Mouse (Mus musculus) midbrain, embryonic 11.5 days (tissue): ENCODE measurements around the gene Irf8. TPM values are rescaled to one million over a fixed set of nuclear protein-coding genes. Genes with fewer than 3 reads are reported as not detected.
"Not testable (repeated sequence)": the region's sequence is repeated elsewhere in the genome, so short reads cannot be mapped to it uniquely, and the experiment has no call there.

ENCODE experiments used
- ATAC-seq: fragments of 200-750 bp; cut with Nextera tagmentation; 2 replicates; pipeline ENCODE4 v1.8.0; 2017; ENCODE audit warnings: moderate TSS enrichment, moderate library complexity; ENCODE audit not compliant: low FRiP score
- DNase-seq: peaks from one replicate; pipeline ENCODE4 v3.0.0; 2015; ENCODE audit warnings: low spot score; ENCODE audit errors: missing footprints
- H3K27ac ChIP-seq: fragments of 300-500 bp; sonication (generic); 2 replicates; pipeline ENCODE4 v1.5.1; 2014; ENCODE audit warnings: low read depth, low read length
- H3K27me3 ChIP-seq: fragments of 300-500 bp; sonication (generic); 2 replicates; pipeline ENCODE4 v1.6.1; 2014; ENCODE audit warnings: mild to moderate bottlenecking, low read length, moderate library complexity, mixed read lengths; ENCODE audit not compliant: control insufficient read depth, insufficient read depth
- H3K36me3 ChIP-seq: fragments of 300-500 bp; sonication (generic); 2 replicates; pipeline ENCODE4 v1.6.1; 2014; ENCODE audit warnings: mild to moderate bottlenecking, low read length, moderate library complexity, mixed read lengths; ENCODE audit not compliant: control insufficient read depth, insufficient read depth
- H3K4me1 ChIP-seq: fragments of 300-500 bp; sonication (generic); 2 replicates; pipeline ENCODE4 v1.6.1; 2014; ENCODE audit warnings: low read length; ENCODE audit not compliant: control insufficient read depth, insufficient read depth
- H3K4me2 ChIP-seq: fragments of 300-500 bp; sonication (generic); 2 replicates; pipeline ENCODE4 v1.6.1; 2014; ENCODE audit warnings: mild to moderate bottlenecking, moderate library complexity
- H3K4me3 ChIP-seq: fragments of 300-500 bp; sonication (generic); 2 replicates; pipeline ENCODE4 v1.5.1; 2014; ENCODE audit warnings: low read depth, low read length
- H3K9ac ChIP-seq: fragments of 300-500 bp; sonication (generic); 2 replicates; pipeline ENCODE4 v1.6.1; 2014; ENCODE audit warnings: low read length
- H3K9me3 ChIP-seq: fragments of 300-500 bp; sonication (generic); 2 replicates; pipeline ENCODE4 v1.6.1; 2016; ENCODE audit warnings: low read length; ENCODE audit not compliant: control insufficient read depth
- WGBS: fragments of 180-500 bp; shearing (Covaris S2); extraction: QIAGEN DNeasy Blood & Tissue Kit; methylation state at CpG from one replicate; pipeline ENCODE4 v1.1.7; 2014; 5-methylcytosine and 5-hydroxymethylcytosine counted together
- polyA plus RNA-seq: library from polyadenylated mRNA; unstranded; fragments of >200 nt; fragmentation: Nextera tagmentation; extraction: Ambion mirVana; gene quantifications from 2 replicates; pipeline ENCODE4 v1.2.1, GENCODE M21; 2014

Irf8 gene
- polyA plus RNA-seq, 1 experiment from 2014 or later: 4.7 TPM

GRCm38 (mm10) chr8:120709176-120709575 lies 27.0 kb upstream of the Irf8 start:
- Histone ChIP-seq H3K9ac (no peak overlapping the region), H3K4me1 (no peaks in the 10 kb centered on the region), H3K9me3 (no peaks in the 10 kb centered on the region), H3K4me2 (no peak overlapping the region), H3K4me3 (no peak overlapping the region), H3K27me3 (no peaks in the 10 kb centered on the region), H3K27ac (no peak overlapping the region), H3K36me3 (no peaks in the 10 kb centered on the region)
- DNase-seq (peak; percentile 39), ATAC-seq (no peak)
- WGBS: 86% methylated on average over 10 of the region's 10 CpGs

- no peak for ATAC-seq
- Histone ChIP-seq H3K27me3 (no peaks in the 10 kb centered on the region), H3K27ac (no peak overlapping the region), H3K4me1 (no peaks in the 10 kb centered on the region), H3K4me2 (no peak overlapping the region), H3K9me3 (no peaks in the 10 kb centered on the region), H3K9ac (no peak overlapping the region), H3K36me3 (no peaks in the 10 kb centered on the region), H3K4me3 (no peak overlapping the region)
- DNase-seq: no peak
- 85% methylated on average over 6 of the region's 6 CpGs for WGBS
These were observed 21.0 kb upstream of the Irf8 start for GRCm38 (mm10) chr8:120715200-120715599.

- no peaks in the 10 kb centered on the region for H3K4me1 ChIP-seq
- H3K36me3 ChIP-seq: no peaks in the 10 kb centered on the region
- no peak overlapping the region for H3K27ac ChIP-seq
- 84% methylated on average over 15 of the region's 15 CpGs for WGBS
- H3K27me3 ChIP-seq: no peaks in the 10 kb centered on the region
- H3K9me3 ChIP-seq: no peaks in the 10 kb centered on the region
- no peak overlapping the region for H3K4me3 ChIP-seq
- no peak overlapping the region for H3K4me2 ChIP-seq
- DNase-seq (peak; percentile 61), ATAC-seq (no peak)
- H3K9ac ChIP-seq: no peak overlapping the region
These were observed 20.0 kb upstream of the Irf8 start for GRCm38 (mm10) chr8:120715996-120716680.

DNA sequence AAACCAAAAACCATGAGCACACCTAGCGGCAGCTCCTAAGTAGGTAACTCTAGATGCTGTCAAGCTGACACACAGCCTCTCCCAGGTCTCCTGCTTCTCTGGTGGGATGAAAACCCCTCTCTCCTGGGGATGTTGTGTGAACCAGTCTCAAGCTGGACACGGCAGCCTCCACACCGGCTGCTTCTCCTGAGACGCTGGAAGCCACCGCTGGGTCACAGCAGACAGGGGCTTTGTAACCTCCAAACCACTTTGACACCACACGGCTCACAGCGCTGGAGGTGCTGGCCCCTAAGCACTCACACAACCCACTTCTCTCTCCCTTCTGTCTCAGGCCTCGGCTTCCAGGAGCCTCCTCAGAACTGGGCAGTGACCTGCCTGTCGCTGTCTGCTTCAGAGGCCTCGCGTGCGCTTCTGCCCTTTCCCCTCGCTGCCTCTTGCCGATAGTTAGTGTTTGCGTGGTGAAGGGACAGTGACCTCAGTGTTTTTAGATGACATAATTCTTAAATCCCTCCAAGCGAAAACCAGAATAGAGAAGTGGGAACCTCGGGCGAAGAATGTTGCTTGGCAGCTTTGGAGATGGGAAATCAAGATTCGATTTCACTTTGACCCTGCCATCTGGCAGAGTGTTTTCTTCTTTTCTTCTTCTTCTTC lies 16.4 kb upstream of the Irf8 start:
- Histone ChIP-seq H3K9ac (no peak overlapping the region), H3K4me2 (no peak overlapping the region), H3K9me3 (no peaks in the 10 kb centered on the region), H3K27ac (no peak overlapping the region), H3K27me3 (no peaks in the 10 kb centered on the region), H3K36me3 (no peaks in the 10 kb centered on the region), H3K4me3 (no peak overlapping the region), H3K4me1 (no peaks in the 10 kb centered on the region)
- DNase-seq: peak; percentile 81
- WGBS: 73% methylated on average over 19 of the region's 19 CpGs
- no peak for ATAC-seq

DNA sequence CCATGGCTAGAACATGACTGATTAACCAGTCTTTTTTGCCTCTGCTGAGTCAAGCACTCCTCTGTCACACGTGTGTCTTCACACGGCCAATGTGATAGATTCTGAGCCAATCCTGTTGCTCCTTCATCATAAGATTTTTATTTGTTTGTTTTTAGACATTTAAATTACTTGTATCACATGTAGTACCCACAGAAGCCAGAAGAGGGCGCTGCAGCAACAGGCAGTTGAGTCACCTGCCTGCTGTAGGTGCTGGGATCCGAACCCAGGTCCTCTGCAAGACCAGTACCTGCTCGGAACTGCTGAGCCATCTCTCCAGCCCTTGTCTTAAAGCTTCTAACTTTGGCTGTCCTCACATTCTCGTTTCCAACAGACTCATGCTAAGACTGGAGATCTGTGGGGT lies 13.1 kb upstream of the Irf8 start:
- H3K4me2 ChIP-seq: no peak overlapping the region
- H3K27me3 ChIP-seq: no peaks in the 10 kb centered on the region
- 70% methylated on average over 6 of the region's 6 CpGs for WGBS
- no peaks in the 10 kb centered on the region for H3K4me1 ChIP-seq
- ATAC-seq (no peak), DNase-seq (peak; percentile 80)
- H3K9me3 ChIP-seq: no peaks in the 10 kb centered on the region
- H3K4me3 ChIP-seq: no peak overlapping the region
- no peaks in the 10 kb centered on the region for H3K36me3 ChIP-seq
- no peak overlapping the region for H3K27ac ChIP-seq
- H3K9ac ChIP-seq: no peak overlapping the region

DNA sequence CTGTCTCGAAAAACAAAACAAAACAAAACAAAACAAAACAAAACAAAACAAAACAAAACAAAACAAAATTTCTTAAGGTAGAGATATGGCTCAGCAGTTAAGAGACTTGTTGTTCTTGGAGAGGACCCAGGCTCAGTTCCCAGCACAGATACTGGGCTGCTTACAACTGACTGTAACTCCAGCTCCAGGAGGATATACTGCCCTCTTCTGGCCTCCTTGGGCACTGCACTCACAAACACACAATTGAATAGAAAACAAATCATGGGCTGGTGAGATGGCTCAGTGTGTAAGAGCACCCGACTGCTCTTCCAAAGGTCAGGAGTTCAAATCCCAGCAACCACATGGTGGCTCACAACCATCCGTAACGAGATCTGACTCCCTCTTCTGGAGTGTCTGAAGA lies 12.1 kb upstream of the Irf8 start:
- not testable (repeated sequence) for H3K4me2 ChIP-seq, H3K4me3 ChIP-seq, H3K27me3 ChIP-seq, H3K9me3 ChIP-seq, H3K36me3 ChIP-seq, H3K27ac ChIP-seq, ATAC-seq, H3K4me1 ChIP-seq, H3K9ac ChIP-seq
- peak; percentile 64 for DNase-seq
- 89% methylated on average over 2 of the region's 4 CpGs for WGBS

DNA sequence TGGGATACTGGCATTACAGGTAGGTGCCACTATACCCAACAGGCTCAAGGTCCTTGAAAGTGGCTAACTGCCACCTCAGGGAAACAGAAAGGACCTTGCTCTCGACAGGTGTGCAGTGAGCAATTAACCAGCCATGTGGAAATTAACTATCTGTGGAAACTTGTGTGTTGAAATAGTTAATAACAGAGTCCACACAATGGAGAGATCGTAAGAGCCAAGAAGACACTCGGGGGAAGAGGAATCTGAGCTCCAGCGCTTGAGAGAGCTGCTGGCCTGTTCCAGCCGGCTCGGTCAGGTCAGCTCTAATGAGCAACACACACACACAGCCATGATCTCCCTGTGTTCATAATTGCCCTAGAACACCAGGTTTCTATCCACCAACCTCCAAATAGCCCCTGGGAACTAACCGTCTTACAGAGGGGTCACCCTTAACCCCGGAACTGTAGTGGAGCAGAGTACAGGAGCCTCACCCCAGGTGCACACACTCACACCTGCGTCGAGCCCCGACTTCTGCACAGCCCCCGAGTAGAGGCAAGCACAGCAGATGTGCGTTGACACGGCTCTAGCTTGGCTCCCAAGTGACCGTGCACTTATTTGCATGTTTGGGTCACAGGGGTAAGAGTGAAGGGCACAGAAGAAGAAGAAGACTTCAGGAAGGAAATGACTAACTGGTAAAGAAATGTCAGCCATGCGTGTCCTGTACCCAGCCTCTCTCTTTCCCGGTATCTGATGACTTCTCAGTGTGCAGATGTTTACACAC lies 11.2 kb upstream of the Irf8 start:
- WGBS: 81% methylated on average over 17 of the region's 17 CpGs
- peak; percentile 19 for DNase-seq

GRCm38 (mm10) chr8:120725576-120725950 lies 10.6 kb upstream of the Irf8 start:
- no peak overlapping the region for H3K4me2 ChIP-seq
- no peak overlapping the region for H3K9ac ChIP-seq
- ATAC-seq (no peak), DNase-seq (no peak)
- no peaks in the 10 kb centered on the region for H3K36me3 ChIP-seq
- no peaks in the 10 kb centered on the region for H3K4me1 ChIP-seq
- no peaks in the 10 kb centered on the region for H3K9me3 ChIP-seq
- H3K27ac ChIP-seq: no peak overlapping the region
- WGBS: 88% methylated on average over 5 of the region's 5 CpGs
- no peaks in the 10 kb centered on the region for H3K27me3 ChIP-seq
- H3K4me3 ChIP-seq: no peak overlapping the region

More for the DNA sequence above, 11.2 kb upstream of the Irf8 start:
- Histone ChIP-seq H3K4me3 (no peak overlapping the region), H3K4me1 (no peaks in the 10 kb centered on the region), H3K9ac (no peak overlapping the region), H3K27me3 (no peaks in the 10 kb centered on the region), H3K4me2 (no peak overlapping the region), H3K9me3 (no peaks in the 10 kb centered on the region), H3K36me3 (no peaks in the 10 kb centered on the region), H3K27ac (no peak overlapping the region)
- no peak for ATAC-seq

- Histone ChIP-seq H3K9ac (no peak overlapping the region), H3K27ac (no peak overlapping the region), H3K9me3 (no peaks in the 10 kb centered on the region), H3K36me3 (no peaks in the 10 kb centered on the region), H3K4me1 (no peaks in the 10 kb centered on the region), H3K27me3 (no peaks in the 10 kb centered on the region), H3K4me2 (no peak overlapping the region), H3K4me3 (no peak overlapping the region)
- DNase-seq (no peak), ATAC-seq (no peak)
- WGBS: 68% methylated on average over 5 of the region's 5 CpGs
These were observed 10.1 kb upstream of the Irf8 start for GRCm38 (mm10) chr8:120726051-120726450.
